Mouse (Mus musculus): ENCODE measurements around the gene Syncrip.
A peak's percentile ranks its signal among the peaks of the same experiment; 100 is the strongest.

DNA sequence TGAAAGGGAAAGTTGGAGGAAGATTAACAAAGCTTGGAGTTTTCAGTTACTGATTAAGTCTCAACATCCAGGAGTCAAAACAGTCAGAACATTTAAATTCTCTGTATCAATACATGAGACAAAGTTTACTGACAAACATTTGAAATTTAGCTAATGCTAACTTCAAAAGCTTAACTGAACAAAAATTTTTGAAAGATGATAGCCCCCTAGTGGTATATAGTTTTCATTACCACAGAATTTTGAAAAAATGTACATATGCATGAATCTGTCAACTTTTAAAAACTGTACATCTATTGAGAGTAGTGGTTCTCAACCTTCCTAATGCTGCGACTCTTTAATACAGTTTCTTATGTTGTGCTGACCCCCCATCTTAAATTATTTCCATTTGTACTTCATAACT, 83.9 kb downstream of the Syncrip start:
- TF ChIP-seq EP300 (IDR thresholded peaks at IDR 0.05; ENCODE audit: insufficient read depth, low read depth, low read length) = no peak
- TF ChIP-seq CTCF (IDR thresholded peaks at IDR 0.05) = peak; percentile 69

Data from heart, adult 2 months (tissue).